Comparison of ENCODE assay signal across 16 mouse cellular contexts in genomic region chr17:68433576-68433975, GRCm38 (mm10).
DNase-seq lines count a peak whose midpoint lies in the region.
"Had no signal": no experiment of that assay in that cellular context is flagged by ENCODE, and none has a peak within 500 bp of the region (broad histone marks: within the 10 kb centered on the region; RNA-seq: fewer than 3 reads in every experiment).

No protein-coding gene starts in this region.

- DNase-seq in cerebellum, postnatal 10 days, result peak; percentile 56 to 73
- DNase-seq in cerebellum, postnatal 4 days (ENCODE audit: low spot score in 2 of 2), result no peak
- peak; percentile 29 to 44 for DNase-seq in cerebellum, postnatal 14 days
- no peak for DNase-seq in cerebellum, postnatal 36 days
- peak; percentile 28 for DNase-seq in left cerebral cortex, postnatal 4 days
- DNase-seq in left cerebral cortex, postnatal 10 days (ENCODE audit: extremely low spot score in 1 of 2, low spot score in 2 of 2), result no peak
- DNase-seq: adrenal gland, adult 2 months; adrenal gland, adult 8-10 months; adrenal gland, postnatal 10 days; adrenal gland, postnatal 14 days; adrenal gland, postnatal 25 days; adrenal gland, postnatal 36 days; B cell, adult 2 months; cerebellum, adult 11 months; cerebellum, adult 11-12 months; cerebellum, adult 18-20 months had no signal

- intact Hi-C loops in left cerebral cortex, postnatal 4 days (cut with DNase I), result no loop called here
- intact Hi-C loops in left cerebral cortex, postnatal 10 days (cut with DNase I), result no loop called here

Comparison
In these comparisons a context has a peak if more than half of its experiments do, and no peak if none do; other contexts are left out.
1. DNase-seq: peak in cerebellum, postnatal 10 days (2 of 2), cerebellum, postnatal 14 days (2 of 2) and left cerebral cortex, postnatal 4 days (single experiment); none in cerebellum, postnatal 4 days (0 of 2), cerebellum, postnatal 36 days (0 of 2) and left cerebral cortex, postnatal 10 days (0 of 2).